In genomic region chr14:33193762-33194161, GRCm38 (mm10) we compare ENCODE assay signal across 23 mouse cellular contexts. TPM values are rescaled to one million over a fixed set of nuclear protein-coding genes. Genes with fewer than 3 reads are reported as not detected.
A peak's percentile ranks its signal among the peaks of the same experiment; 100 is the strongest.
DNase-seq lines count a peak whose midpoint lies in the region; ATAC-seq and TF ChIP-seq lines count a peak whose summit lies in the region.
"Had no signal": no experiment of that assay in that cellular context is flagged by ENCODE, and none has a peak within 500 bp of the region (broad histone marks: within the 10 kb centered on the region; RNA-seq: fewer than 3 reads in every experiment).

No protein-coding gene starts in this region.

- H3K4me3 ChIP-seq in CH12.LX (replicated peaks in 1 of 3; ENCODE audit: low read depth in 2 of 3, low read length in 2 of 3, poor library complexity in 1 of 3), result peak overlapping the region in 1 of 3 experiments; percentile 6
- H3K4me3 ChIP-seq: embryonic facial prominence, embryonic 12.5 days; heart, embryonic 12.5 days; intestine, embryonic 15.5 days; limb, embryonic 15.5 days; neural tube, embryonic 12.5 days had no signal

- H3K9ac ChIP-seq in CH12.LX (ENCODE audit: insufficient read depth, low read depth), result peak overlapping the region; percentile 28; the same call in 1 of the 2 replicates
- H3K9ac ChIP-seq: embryonic facial prominence, embryonic 12.5 days; heart, embryonic 12.5 days; hindbrain, embryonic 14.5 days; intestine, embryonic 15.5 days; limb, embryonic 15.5 days; neural tube, embryonic 12.5 days had no signal

- TF ChIP-seq EP300 in CH12.LX (IDR thresholded peaks at IDR 0.05; ENCODE audit: low read length), result no peak

- dilution Hi-C loops in CH12.LX (cut with MboI; ENCODE audit: extremely low pct_ligation_motif_present, extremely low pct_unique_long_range_greater_than_20kb, low sequenced_read_pairs), result no loop called here

- no peaks in the 10 kb centered on the region for H3K79me2 ChIP-seq in CH12.LX (replicated peaks; ENCODE audit: control insufficient read depth, extremely low read depth, insufficient read depth, poor library complexity, severe bottlenecking)

- no peak for TF ChIP-seq POLR2A in CH12.LX (IDR thresholded peaks at IDR 0.05; ENCODE audit: low read depth, low read length)

- peak overlapping the region; percentile 51 for H3K4me2 ChIP-seq in CH12.LX (ENCODE audit: insufficient read depth, low read depth, poor library complexity, severe bottlenecking)
- H3K4me2 ChIP-seq: embryonic facial prominence, embryonic 12.5 days; heart, embryonic 12.5 days; hindbrain, embryonic 14.5 days; intestine, embryonic 15.5 days; limb, embryonic 15.5 days; midbrain, embryonic 11.5 days; neural tube, embryonic 12.5 days had no signal

- no peak for TF ChIP-seq CTCF in CH12.LX (conservative IDR thresholded peaks at IDR 0.05 in 1 of 2, IDR thresholded peaks at IDR 0.05 in 1 of 2; ENCODE audit: low read depth in 2 of 2, low read length in 2 of 2)

- intact Hi-C loops in heart, postnatal 14 days (cut with DNase I), result no loop called here

- peak; percentile 89 to 92 for ATAC-seq in hematopoietic stem cell, adult 5-6 weeks (replicated peaks in 1 of 2; ENCODE audit: insufficient read depth in 1 of 2, low FRiP score in 2 of 2, low TSS enrichment in 1 of 2, low read depth in 1 of 2, poor library complexity in 2 of 2, severe bottlenecking in 2 of 2)
- ATAC-seq in megakaryocyte, adult 5-6 weeks (ENCODE audit: poor library complexity, severe bottlenecking), result peak; percentile 88
- ATAC-seq: activated CD4-positive, CD25-positive, alpha-beta regulatory T cell, adult 4 months; forebrain, embryonic 14.5 days; intestine, embryonic 15.5 days had no signal

- DNase-seq in 416B (ENCODE audit: low read depth) (peak; percentile 60), CH12.LX (ENCODE audit: extremely low read depth) (no peak)
- DNase-seq in cerebellum, adult 18-20 months, result no peak
- DNase-seq in heart, postnatal 14 days, result no peak
- no peak for DNase-seq in embryo, embryonic 10.5 days (ENCODE audit: low spot score)
- no peak for DNase-seq in testis, postnatal 10 days (ENCODE audit: low spot score)
- DNase-seq: adrenal gland, postnatal 14 days; cerebellum, adult 8-10 months; kidney, adult 9 months; kidney, postnatal 25 days; right cerebral cortex, postnatal 14 days; thymus, postnatal 25 days had no signal

- peaks cover 15 to 58% of the 10 kb centered on the region in 2 experiments for H3K4me1 ChIP-seq in CH12.LX (ENCODE audit: control insufficient read depth in 1 of 2, insufficient read depth in 2 of 2)
- H3K4me1 ChIP-seq: embryonic facial prominence, embryonic 12.5 days; heart, embryonic 12.5 days; intestine, embryonic 15.5 days; neural tube, embryonic 12.5 days had no signal

- in situ Hi-C loops in CH12.LX (cut with MboI; ENCODE audit: low pct_ligation_motif_present, low pct_unique_long_range_greater_than_20kb, low sequenced_read_pairs), result loop anchor here (10.0 kb wide), 1 partner anchor 49 kb away; no protein-coding TSS in a partner anchor

- no peak for TF ChIP-seq RAD21 in CH12.LX (IDR thresholded peaks at IDR 0.05; ENCODE audit: low read depth, low read length)

- H3K9me3 ChIP-seq in CH12.LX (replicated peaks; ENCODE audit: low read length), result peaks cover 8% of the 10 kb centered on the region
- H3K9me3 ChIP-seq: embryonic facial prominence, embryonic 12.5 days; heart, embryonic 12.5 days; intestine, embryonic 15.5 days; limb, embryonic 15.5 days; neural tube, embryonic 12.5 days had no signal

- H3K27ac ChIP-seq in CH12.LX (ENCODE audit: insufficient read depth, low read depth), result peak overlapping the region; percentile 95
- H3K27ac ChIP-seq: embryonic facial prominence, embryonic 12.5 days; hindbrain, embryonic 14.5 days; intestine, embryonic 15.5 days; limb, embryonic 15.5 days; neural tube, embryonic 12.5 days had no signal

- H3K36me3 ChIP-seq in CH12.LX (replicated peaks in 1 of 2; ENCODE audit: control insufficient read depth in 1 of 2, insufficient read depth in 1 of 2, low read length in 1 of 2), result no peaks in the 10 kb centered on the region
- H3K36me3 ChIP-seq: embryonic facial prominence, embryonic 12.5 days; heart, embryonic 12.5 days; intestine, embryonic 15.5 days; limb, embryonic 15.5 days; neural tube, embryonic 12.5 days had no signal

- H3K27me3 ChIP-seq in CH12.LX (replicated peaks), result no peaks in the 10 kb centered on the region
- H3K27me3 ChIP-seq: embryonic facial prominence, embryonic 12.5 days; heart, embryonic 12.5 days; intestine, embryonic 15.5 days; limb, embryonic 15.5 days; neural tube, embryonic 12.5 days had no signal

TF ChIP-seq in CH12.LX, 34 proteins besides CTCF, POLR2A, EP300 and RAD21:
- TF ChIP-seq ETS1 (conservative IDR thresholded peaks at IDR 0.05; ENCODE audit: low read depth, low read length) (peak; percentile 24; the same call in 1 of the 2 replicates), ZNF384 (IDR thresholded peaks at IDR 0.05; ENCODE audit: low read depth, low read length) (peak; percentile 63), GABPA (IDR thresholded peaks at IDR 0.05; ENCODE audit: insufficient replicate concordance, low read depth, low read length) (no peak), SMC3 (IDR thresholded peaks at IDR 0.05; ENCODE audit: low read depth, low read length) (no peak), CHD1 (IDR thresholded peaks at IDR 0.05; ENCODE audit: low read depth, low read length) (no peak; the same call in 1 of the 2 replicates), JUN (IDR thresholded peaks at IDR 0.05; ENCODE audit: insufficient read depth, low read depth, low read length) (0 out of 2 replicates have a peak, but pooled peaks have one; percentile 11), USF2 (conservative IDR thresholded peaks at IDR 0.05; ENCODE audit: low read depth, low read length) (no peak), TBP (conservative IDR thresholded peaks at IDR 0.05; ENCODE audit: low read depth, low read length) (0 out of 2 replicates have a peak, but pooled peaks have one; percentile 21), MXI1 (IDR thresholded peaks at IDR 0.05; ENCODE audit: low read depth, low read length) (0 out of 2 replicates have a peak, but pooled peaks have one; percentile 38)

RNA-seq across cellular contexts. Expression of gene Wdfy4, which starts 8.5 kb away (rescaled TPM):
- total RNA-seq in CH12.LX (2012; rRNA removed), result 140 and 146 TPM in 2 replicates
- 54.0 and 56.0 TPM in 2 replicates for total RNA-seq in CH12.LX (2014; rRNA removed)
- polyA plus RNA-seq in CH12.LX (2012; ENCODE audit: insufficient read length, low read depth), result 102 and 115 TPM in 2 replicates
- total RNA-seq in hematopoietic stem cell, adult 5-6 weeks (2017), result 58.7 and 94.4 TPM in 2 replicates
- total RNA-seq in megakaryocyte, adult 5-6 weeks (2015), result 37.1 and 44.6 TPM in 2 replicates
- 65.9 and 77.6 TPM in 2 replicates for total RNA-seq in megakaryocyte, adult 5-6 weeks (2017)
- total RNA-seq in heart, postnatal 14 days (2021), result 1 to 10 TPM; 2.3 to 3.1 TPM

RNA-seq across cellular contexts. Expression of gene Arhgap22, which starts 20.1 kb away (rescaled TPM):
- total RNA-seq in CH12.LX (2012; rRNA removed), result 0.17 and 0.42 TPM in 2 replicates
- total RNA-seq in CH12.LX (2014; rRNA removed), result 0.12 and 0.39 TPM in 2 replicates
- polyA plus RNA-seq in CH12.LX (2012; ENCODE audit: insufficient read length, low read depth), result 0.29 TPM in 1 of 2 replicates, not detected in the other
- total RNA-seq in hematopoietic stem cell, adult 5-6 weeks (2017), result 0.50 TPM in 1 of 2 replicates, not detected in the other
- total RNA-seq in megakaryocyte, adult 5-6 weeks (2015), result 0.89 TPM in 1 of 2 replicates, not detected in the other
- total RNA-seq in megakaryocyte, adult 5-6 weeks (2017), result 0.24 and 0.70 TPM in 2 replicates
- 1 to 10 TPM in 1 of 2 experiments, under 1 TPM in 1; 0.95 to 1.0 TPM for total RNA-seq in heart, postnatal 14 days (2021)

Comparison
In these comparisons a context has a peak if more than half of its experiments do, and no peak if none do; other contexts are left out.
1. RNA of gene Wdfy4, which starts 8.5 kb away (total RNA-seq): 54.0 to 146 TPM in CH12.LX, 37.1 to 77.6 TPM in megakaryocyte, adult 5-6 weeks and 58.7 to 94.4 TPM in hematopoietic stem cell, adult 5-6 weeks; 2.3 to 3.1 TPM in heart, postnatal 14 days; every median in the first group is over 4 times any median in the second.